Mouse (Mus musculus) frontal cortex, postnatal 14 days (tissue): ENCODE results near the gene Crim1.

Experiments used
- DNase-seq, 2 experiments: peaks; one replicate each; pipeline ENCODE4 v3.0.0; 2022; ENCODE audit warnings: low spot score in 2 of 2

Gene Crim1

DNA sequence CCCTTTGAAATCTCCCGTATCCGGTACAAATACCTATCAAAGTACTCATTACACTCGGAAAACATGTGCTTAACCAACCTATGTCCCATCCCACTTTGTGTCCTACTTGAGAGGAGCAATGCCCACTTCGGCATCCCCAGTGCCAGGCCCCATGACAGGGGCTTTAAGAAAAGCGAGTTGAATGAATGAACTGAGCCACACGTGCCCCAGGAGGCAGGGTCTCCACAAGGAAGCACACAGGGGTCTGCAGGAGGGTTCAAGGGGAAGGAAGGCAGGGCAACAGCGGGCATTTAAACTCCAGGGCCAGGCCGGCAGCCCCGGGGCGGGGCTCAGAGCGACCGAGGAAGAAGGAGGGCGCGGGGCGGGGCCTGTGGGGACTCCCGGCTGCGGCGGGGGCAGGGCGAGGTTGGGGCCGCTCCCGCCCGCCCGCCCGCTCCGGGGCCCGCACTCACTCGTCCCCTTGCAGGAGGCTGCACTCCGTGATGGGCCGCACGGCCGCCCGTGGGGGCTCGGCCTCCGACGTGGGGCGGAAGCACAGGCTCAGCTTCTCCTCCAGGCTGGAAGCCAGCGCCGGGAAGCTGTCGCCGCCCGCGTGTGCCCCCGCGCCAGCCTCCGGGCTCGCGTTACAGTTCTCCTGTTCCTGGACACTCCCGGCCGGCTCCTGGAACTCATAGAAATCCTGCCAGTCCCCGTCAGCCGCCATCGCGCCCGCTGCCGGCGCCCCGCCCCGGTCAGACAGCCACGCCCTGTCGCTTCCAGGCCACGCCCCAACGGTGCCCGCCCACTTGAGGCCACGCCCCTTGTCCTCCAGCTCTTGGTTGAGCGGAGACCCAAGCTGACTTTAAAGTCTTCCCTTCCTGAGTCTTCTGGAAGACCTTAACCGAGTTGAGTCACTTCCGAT lies 217.6 kb downstream of the Crim1 start, which contains the start of gene Fez2:
Gene Fez2, minus strand, starts transcription at position 772 of the 901 bp plus-strand sequence.
- DNase-seq: peak; percentile 80 to 91

- DNase-seq: no peak
These were observed 219.2 kb downstream of the Crim1 start for GRCm38 (mm10) chr17:78419216-78419615.

- DNase-seq: no peak
These were observed 225.0 kb downstream of the Crim1 start for GRCm38 (mm10) chr17:78425026-78425425.
